Mouse (Mus musculus) testis, adult 2 months (tissue): ENCODE measurements around the gene Uhrf1. TPM values are rescaled to one million over a fixed set of nuclear protein-coding genes. Genes with fewer than 3 reads are reported as not detected.
A peak's percentile ranks its signal among the peaks of the same experiment; 100 is the strongest.

Source experiments
- H3K27ac ChIP-seq: fragments of 200-500 bp; 2 replicates; pipeline ENCODE4 v1.5.1; 2012; ENCODE audit warnings: low read depth, low read length; ENCODE audit not compliant: control insufficient read depth, insufficient read depth
- H3K27me3 ChIP-seq: fragments of 200-500 bp; 2 replicates; pipeline ENCODE4 v1.6.1; 2012; ENCODE audit warnings: mild to moderate bottlenecking, low read length, moderate library complexity; ENCODE audit not compliant: control insufficient read depth, insufficient read depth
- H3K36me3 ChIP-seq: fragments of 200-500 bp; 2 replicates; pipeline ENCODE4 v1.6.1; 2012; ENCODE audit warnings: mild to moderate bottlenecking, low read length; ENCODE audit not compliant: control insufficient read depth, insufficient read depth
- H3K4me1 ChIP-seq: fragments of 200-500 bp; 2 replicates; pipeline ENCODE4 v1.6.1; 2012; ENCODE audit warnings: low read length; ENCODE audit not compliant: control insufficient read depth, insufficient read depth
- H3K4me3 ChIP-seq: fragments of 200-500 bp; 2 replicates; pipeline ENCODE4 v1.5.1; 2012; ENCODE audit warnings: low read depth, mild to moderate bottlenecking, low read length, moderate library complexity, mixed read lengths; ENCODE audit not compliant: control insufficient read depth
- CTCF ChIP-seq: fragments of 200-500 bp; IDR thresholded peaks from 2 replicates; pipeline ENCODE4 v1.5.1; 2012; ENCODE audit warnings: low read depth, mild to moderate bottlenecking, inconsistent platforms, low read length, moderate library complexity; ENCODE audit not compliant: control insufficient read depth, insufficient read depth, insufficient replicate concordance
- POLR2A ChIP-seq: fragments of 200-500 bp; IDR thresholded peaks from 2 replicates; pipeline ENCODE4 v1.6.1; 2012; ENCODE audit warnings: low read depth, mild to moderate bottlenecking, inconsistent platforms, low read length, moderate library complexity; ENCODE audit not compliant: control insufficient read depth
- polyA plus RNA-seq: library from polyadenylated mRNA; depleted of rRNA; stranded (reverse); fragments of >200 nt; gene quantifications from 2 replicates; pipeline ENCODE4 v1.2.3, GENCODE M21; 2012

The Uhrf1 gene
- polyA plus RNA-seq, 1 experiment = 43.1 TPM

- Histone ChIP-seq H3K4me1 (no peaks in the 10 kb centered on the region), H3K27ac (no peak overlapping the region), H3K27me3 (no peaks in the 10 kb centered on the region), H3K36me3 (no peaks in the 10 kb centered on the region), H3K4me3 (no peak overlapping the region)
- TF ChIP-seq POLR2A = no peak
- no peak for TF ChIP-seq CTCF
Observed at GRCm38 (mm10) chr17:56269741-56270140, 33.4 kb upstream of the Uhrf1 start.

GRCm38 (mm10) chr17:56271609-56272253, 31.4 kb upstream of the Uhrf1 start:
- peaks cover 11% of the 10 kb centered on the region for H3K4me1 ChIP-seq
- H3K27ac ChIP-seq = no peak overlapping the region
- H3K4me3 ChIP-seq = no peak overlapping the region
- H3K27me3 ChIP-seq = no peaks in the 10 kb centered on the region
- TF ChIP-seq POLR2A (no peak), CTCF (no peak)
- H3K36me3 ChIP-seq = no peaks in the 10 kb centered on the region

- H3K27ac ChIP-seq = no peak overlapping the region
- H3K27me3 ChIP-seq = no peaks in the 10 kb centered on the region
- no peaks in the 10 kb centered on the region for H3K36me3 ChIP-seq
- no peak for TF ChIP-seq POLR2A
- TF ChIP-seq CTCF = no peak
- no peak overlapping the region for H3K4me3 ChIP-seq
- H3K4me1 ChIP-seq = peaks cover 11% of the 10 kb centered on the region
Observed at GRCm38 (mm10) chr17:56272644-56273043, 30.5 kb upstream of the Uhrf1 start.

- Histone ChIP-seq H3K4me3 (no peak overlapping the region), H3K36me3 (no peaks in the 10 kb centered on the region), H3K27me3 (no peaks in the 10 kb centered on the region), H3K27ac (no peak overlapping the region), H3K4me1 (peaks cover 11% of the 10 kb centered on the region)
- no peak for TF ChIP-seq CTCF
- no peak for TF ChIP-seq POLR2A
Observed at GRCm38 (mm10) chr17:56273482-56273881, 29.6 kb upstream of the Uhrf1 start.

GRCm38 (mm10) chr17:56273986-56274385, 29.1 kb upstream of the Uhrf1 start:
- Histone ChIP-seq H3K4me1 (peaks cover 13% of the 10 kb centered on the region), H3K36me3 (no peaks in the 10 kb centered on the region), H3K27me3 (no peaks in the 10 kb centered on the region), H3K27ac (no peak overlapping the region), H3K4me3 (no peak overlapping the region)
- TF ChIP-seq POLR2A (no peak), CTCF (no peak)

GRCm38 (mm10) chr17:56275842-56276480, 27.2 kb upstream of the Uhrf1 start:
- Histone ChIP-seq H3K27me3 (no peaks in the 10 kb centered on the region), H3K4me1 (peaks cover 13% of the 10 kb centered on the region), H3K27ac (no peak overlapping the region; the same call in 1 of the 2 replicates), H3K4me3 (peak overlapping the region; percentile 87), H3K36me3 (no peaks in the 10 kb centered on the region)
- no peak for TF ChIP-seq POLR2A
- TF ChIP-seq CTCF = no peak

GRCm38 (mm10) chr17:56276643-56277566, 26.2 kb upstream of the Uhrf1 start, which contains the start of gene Ticam1:
Gene Ticam1 (minus strand): TSS chr17:56276786.
- peaks cover 13% of the 10 kb centered on the region for H3K4me1 ChIP-seq
- H3K36me3 ChIP-seq = no peaks in the 10 kb centered on the region
- TF ChIP-seq CTCF = no peak
- peak; percentile 37 for TF ChIP-seq POLR2A
- peak within 1 kb of the TSS; percentile 87 for H3K4me3 ChIP-seq
- H3K27me3 ChIP-seq = no peaks in the 10 kb centered on the region
- H3K27ac ChIP-seq = peak within 1 kb of the TSS; percentile 78
